Mouse (Mus musculus) liver, embryonic 14.5 days (tissue): ENCODE results near the gene Muc1. TPM values are rescaled to one million over a fixed set of nuclear protein-coding genes. Genes with fewer than 3 reads are reported as not detected.

ENCODE experiments used
- ATAC-seq: fragments of 200-750 bp; cut with Nextera tagmentation; 2 replicates; pipeline ENCODE4 v1.8.0; 2017; ENCODE audit warnings: moderate number of reproducible peaks, mild to moderate bottlenecking, moderate library complexity; ENCODE audit not compliant: insufficient read depth
- DNase-seq, 3 experiments: peaks; one replicate each; pipeline ENCODE4 v3.0.0-alpha.2; 2012 to 2013; ENCODE audit warnings: low read depth in 3 of 3, low spot score in 3 of 3
- H3K27ac ChIP-seq: fragments of 300-500 bp; sonication (generic); 2 replicates; pipeline ENCODE4 v1.5.1; 2014; ENCODE audit warnings: moderate library complexity, mild to moderate bottlenecking, control low read depth, inconsistent platforms
- H3K27me3 ChIP-seq: fragments of 300-500 bp; sonication (generic); 2 replicates; pipeline ENCODE4 v1.6.1; 2014; ENCODE audit warnings: mild to moderate bottlenecking, low read length, moderate library complexity; ENCODE audit not compliant: control insufficient read depth, insufficient read depth
- H3K36me3 ChIP-seq: fragments of 300-500 bp; sonication (generic); replicated peaks from 2 replicates; pipeline ENCODE4 v1.6.1; 2014; ENCODE audit warnings: low read depth; ENCODE audit not compliant: control insufficient read depth, insufficient read depth
- H3K4me1 ChIP-seq, 2 experiments: fragments of 200-500 bp in 1 of 2; fragments of 300-500 bp in 1 of 2; sonication (generic) in 1 of 2; replicated peaks; 2 replicates each; pipeline ENCODE4 v1.6.1; 2012 to 2014; ENCODE audit warnings: antibody characterized with exemption in 1 of 2, inconsistent platforms in 1 of 2, low read length in 1 of 2; ENCODE audit not compliant: control insufficient read depth in 2 of 2, insufficient read depth in 2 of 2
- H3K4me2 ChIP-seq: fragments of 300-500 bp; sonication (generic); 2 replicates; pipeline ENCODE4 v1.6.1; 2014; ENCODE audit warnings: low read depth, mild to moderate bottlenecking, control low read depth, moderate library complexity
- H3K4me3 ChIP-seq, 2 experiments: fragments of 200-500 bp in 1 of 2; fragments of 300-500 bp in 1 of 2; sonication (generic) in 1 of 2; 2 replicates each; pipeline ENCODE4 v1.5.1; 2012 to 2014; ENCODE audit warnings: low read depth in 2 of 2, low read length in 2 of 2, mild to moderate bottlenecking in 2 of 2, control low read depth in 1 of 2, inconsistent platforms in 1 of 2, moderate library complexity in 1 of 2; ENCODE audit not compliant: insufficient read depth in 1 of 2
- H3K9ac ChIP-seq: fragments of 300-500 bp; sonication (generic); replicated peaks from 2 replicates; pipeline ENCODE4 v1.6.1; 2014; ENCODE audit warnings: mild to moderate bottlenecking, control low read depth, moderate library complexity
- H3K9me3 ChIP-seq: fragments of 300-500 bp; sonication (generic); 2 replicates; pipeline ENCODE4 v1.6.1; 2016; ENCODE audit warnings: low read length, mixed read lengths; ENCODE audit not compliant: control insufficient read depth
- CTCF ChIP-seq: IDR thresholded peaks from 2 replicates; pipeline ENCODE4 v1.5.1; 2016; ENCODE audit warnings: antibody characterized with exemption, low read depth, control low read depth
- EP300 ChIP-seq: IDR thresholded peaks from 2 replicates; pipeline ENCODE4 v1.6.1; 2016; ENCODE audit warnings: antibody characterized with exemption, low read depth
- WGBS: fragments of 180-500 bp; shearing (Covaris S2); extraction: QIAGEN DNeasy Blood & Tissue Kit; methylation state at CpG from one replicate; pipeline ENCODE4 v1.1.7; 2014; ENCODE audit not compliant: insufficient replicate concordance; 5-methylcytosine and 5-hydroxymethylcytosine counted together
- polyA plus RNA-seq, 2 experiments: library from polyadenylated mRNA; depleted of rRNA in 1 of 2; stranded (reverse) in 1 of 2; unstranded in 1 of 2; fragments of >200 nt; fragmentation: Nextera tagmentation in 1 of 2; extraction: Ambion mirVana in 1 of 2; gene quantifications; 2 replicates each; pipeline versions ENCODE4 v1.2.1 to v1.2.3; 2012 to 2014

Muc1 gene
- polyA plus RNA-seq, 2 experiments: 0.08 to 0.18 TPM

DNA sequence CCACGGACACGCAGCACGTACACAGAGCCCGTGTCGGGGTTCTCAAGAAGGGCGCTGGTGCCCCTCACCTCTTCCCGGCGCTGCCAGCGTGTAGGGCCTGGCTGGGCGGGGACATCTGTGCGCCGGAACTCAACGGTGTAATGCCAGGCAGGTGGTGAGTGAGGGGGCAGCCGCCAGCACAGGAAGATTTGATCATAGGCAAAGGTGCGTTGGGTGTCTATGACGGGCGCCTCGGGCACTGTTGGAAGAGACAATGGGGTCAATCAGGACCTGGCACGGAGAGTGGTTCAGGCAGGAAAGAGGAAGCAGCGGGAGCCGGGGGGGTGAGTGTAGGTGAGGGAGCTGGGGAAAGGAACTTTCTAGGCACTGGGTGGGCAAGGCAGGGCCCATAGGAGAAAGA is 8.8 kb downstream of the Muc1 start:
- TF ChIP-seq EP300 (no peak), CTCF (no peak)
- H3K4me3 ChIP-seq: no peak overlapping the region
- DNase-seq (no peak), ATAC-seq (no peak)
- H3K36me3 ChIP-seq: no peaks in the 10 kb centered on the region
- H3K4me2 ChIP-seq: no peak overlapping the region
- H3K27ac ChIP-seq: no peak overlapping the region
- H3K27me3 ChIP-seq: no peaks in the 10 kb centered on the region
- no peaks in the 10 kb centered on the region for H3K9me3 ChIP-seq
- H3K4me1 ChIP-seq: no peaks in the 10 kb centered on the region
- WGBS: 72% methylated on average over 21 of the region's 21 CpGs
- no peak overlapping the region for H3K9ac ChIP-seq

DNA sequence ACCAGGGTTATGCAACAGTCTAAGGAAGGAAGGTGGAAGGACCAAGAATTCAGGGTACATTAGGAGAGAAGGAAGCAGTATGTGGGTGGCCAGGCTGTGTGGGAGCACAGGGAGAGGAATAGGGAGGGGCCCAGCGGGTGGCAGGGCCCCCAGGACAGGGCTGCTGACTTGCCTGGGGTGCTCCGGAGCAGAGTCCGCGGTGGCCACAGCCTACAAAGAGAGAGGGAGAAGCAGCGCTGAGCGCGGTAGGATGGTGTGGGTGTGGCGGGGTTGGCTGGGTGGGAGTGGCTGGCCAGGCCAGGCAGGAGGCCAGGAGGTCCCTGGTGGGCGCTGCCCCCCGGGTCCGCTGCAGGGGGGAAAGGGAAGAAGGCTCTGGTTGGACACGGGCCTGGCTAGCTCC is 9.6 kb downstream of the Muc1 start:
- no peak for DNase-seq
- TF ChIP-seq CTCF (no peak), EP300 (no peak)
- no peak overlapping the region for H3K4me3 ChIP-seq
- H3K4me1 ChIP-seq: no peaks in the 10 kb centered on the region
- H3K9me3 ChIP-seq: no peaks in the 10 kb centered on the region
- no peaks in the 10 kb centered on the region for H3K27me3 ChIP-seq
- H3K36me3 ChIP-seq: no peaks in the 10 kb centered on the region
- no peak overlapping the region for H3K4me2 ChIP-seq
- WGBS: 61% methylated on average over 10 of the region's 12 CpGs
- no peak overlapping the region for H3K27ac ChIP-seq
- no peak overlapping the region for H3K9ac ChIP-seq
- no peak for ATAC-seq

DNA sequence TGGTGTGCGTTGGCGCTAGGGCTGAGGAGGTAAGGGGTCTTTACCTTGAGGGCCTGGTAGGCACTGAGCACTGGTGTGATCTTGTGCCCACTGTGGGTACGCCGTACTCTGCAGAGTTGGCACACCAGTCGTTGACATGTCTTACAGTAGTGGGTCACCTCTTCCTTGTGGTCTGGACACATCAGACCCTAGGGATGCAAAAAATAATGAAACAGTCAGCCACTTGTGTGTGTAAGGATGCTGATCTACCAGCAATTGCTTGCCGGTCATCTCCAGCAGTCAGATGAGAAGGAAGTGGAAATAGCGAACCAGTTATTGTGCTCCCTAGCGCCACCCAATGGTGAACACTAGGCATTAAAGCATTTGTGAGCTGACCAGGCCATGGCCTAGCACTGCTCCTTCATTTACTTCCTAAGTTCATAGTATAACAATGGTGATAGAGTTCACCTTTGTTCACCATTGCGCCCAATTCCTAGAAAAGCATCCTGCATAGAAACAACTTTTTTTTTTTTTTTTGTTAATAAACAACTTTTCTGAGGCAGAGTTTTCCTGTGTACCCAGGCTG is 13.6 kb downstream of the Muc1 start:
- Histone ChIP-seq H3K4me1 (peaks cover 3 to 7% of the 10 kb centered on the region in 2 experiments), H3K27ac (no peak overlapping the region), H3K4me2 (no peak overlapping the region), H3K4me3 (no peak overlapping the region), H3K27me3 (peaks cover 20% of the 10 kb centered on the region), H3K9ac (no peak overlapping the region), H3K36me3 (no peaks in the 10 kb centered on the region), H3K9me3 (no peaks in the 10 kb centered on the region)
- TF ChIP-seq CTCF: peak; percentile 79
- TF ChIP-seq EP300: no peak
- 55% methylated on average over 9 of the region's 9 CpGs for WGBS
- DNase-seq: peak in 2 of 3 experiments; percentile 44
- no peak for ATAC-seq

DNA sequence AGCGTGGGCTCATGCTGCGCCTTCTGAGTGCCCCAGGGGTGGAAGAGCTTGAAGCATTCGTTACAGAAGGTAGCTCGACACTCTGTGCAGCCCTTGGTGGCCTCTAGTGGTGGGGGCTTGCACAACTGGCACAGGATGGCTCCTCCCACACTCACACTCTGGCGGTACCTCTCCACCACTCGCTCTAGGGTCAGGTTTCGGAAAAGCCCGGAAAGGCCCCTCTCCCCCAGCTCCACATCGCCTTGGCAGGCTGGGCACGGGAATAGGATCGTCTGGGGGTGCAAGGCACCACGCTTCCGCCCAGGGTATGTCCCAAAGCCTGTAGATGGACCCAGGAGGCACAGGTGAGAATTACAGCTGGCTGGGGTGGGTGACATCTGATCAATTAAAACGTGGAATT is 14.8 kb downstream of the Muc1 start:
- H3K9ac ChIP-seq: no peak overlapping the region
- no peak overlapping the region for H3K4me3 ChIP-seq
- no peaks in the 10 kb centered on the region for H3K9me3 ChIP-seq
- ATAC-seq (no peak), DNase-seq (no peak)
- TF ChIP-seq EP300 (no peak), CTCF (peak; percentile 62)
- 23% methylated on average over 14 of the region's 14 CpGs for WGBS
- peaks cover 20% of the 10 kb centered on the region for H3K27me3 ChIP-seq
- no peaks in the 10 kb centered on the region for H3K36me3 ChIP-seq
- no peak overlapping the region for H3K27ac ChIP-seq
- peaks cover 3 to 9% of the 10 kb centered on the region in 2 experiments for H3K4me1 ChIP-seq
- H3K4me2 ChIP-seq: no peak overlapping the region

DNA sequence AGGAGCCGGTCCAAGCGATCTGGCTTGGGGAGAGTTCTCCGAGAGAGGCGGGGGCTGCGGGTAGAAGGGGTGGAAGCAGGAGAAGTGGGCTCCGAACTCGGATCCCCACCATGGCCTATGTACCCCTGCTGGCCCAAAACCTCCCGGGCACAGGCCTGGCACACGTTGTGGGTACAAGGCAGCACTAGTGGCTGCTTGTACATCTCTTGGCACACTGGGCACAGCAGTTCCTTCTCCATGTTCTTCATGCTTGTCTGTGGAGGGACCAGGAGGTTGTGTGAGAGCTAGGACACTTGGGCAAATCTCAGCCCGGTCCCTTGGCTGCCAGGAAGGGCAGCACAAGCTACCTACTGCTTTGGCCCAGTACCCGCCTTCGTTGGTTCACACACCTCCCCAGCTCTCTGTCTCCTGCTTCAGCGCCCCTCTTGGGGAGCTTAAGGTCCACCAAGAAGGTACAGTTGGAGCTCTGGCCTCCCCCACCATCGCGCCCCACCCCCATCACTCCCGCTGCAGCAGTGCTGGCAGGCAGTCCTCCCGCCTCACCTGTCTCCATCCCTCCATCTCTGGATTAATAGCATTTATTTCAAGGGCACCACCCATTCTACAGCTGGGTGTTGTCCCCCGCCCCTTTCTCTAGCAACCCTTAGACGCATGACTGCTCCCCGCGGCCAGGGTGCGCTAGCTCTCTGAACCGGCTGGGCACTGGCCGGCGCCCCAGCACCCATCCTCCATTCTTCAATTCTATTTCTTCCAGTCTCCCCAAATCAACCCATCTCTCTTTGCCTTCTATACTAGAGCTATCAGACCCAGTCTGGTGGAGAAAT is 15.5 kb downstream of the Muc1 start:
- ATAC-seq (no peak), DNase-seq (no peak)
- Histone ChIP-seq H3K4me3 (peak overlapping the region in 1 of 2 experiments; percentile 18; a peak in 1 of 4 replicates), H3K9ac (no peak overlapping the region), H3K27me3 (peaks cover 20% of the 10 kb centered on the region), H3K4me1 (peaks cover 3 to 9% of the 10 kb centered on the region in 2 experiments), H3K36me3 (no peaks in the 10 kb centered on the region), H3K4me2 (peak overlapping the region; percentile 41), H3K9me3 (no peaks in the 10 kb centered on the region), H3K27ac (no peak overlapping the region)
- 25% methylated on average over 25 of the region's 25 CpGs for WGBS
- TF ChIP-seq EP300 (no peak), CTCF (peak; percentile 20; the same call in 1 of the 2 replicates)
